Mouse (Mus musculus) spleen, postnatal 4 days (tissue): ENCODE results near the gene Fnbp1l.

ENCODE experiments used
- DNase-seq, 2 experiments: peaks; one replicate each; pipeline ENCODE4 v3.0.0; 2022; ENCODE audit warnings: low spot score in 2 of 2

Gene Fnbp1l

GRCm38 (mm10) chr3:122494764-122495163 lies 124.8 kb downstream of the Fnbp1l start:
- DNase-seq, result no peak

GRCm38 (mm10) chr3:122492872-122493615 lies 126.5 kb downstream of the Fnbp1l start:
- no peak for DNase-seq

GRCm38 (mm10) chr3:122492006-122492405 lies 127.5 kb downstream of the Fnbp1l start:
- no peak for DNase-seq

GRCm38 (mm10) chr3:122490574-122490973 lies 128.9 kb downstream of the Fnbp1l start:
- DNase-seq, result no peak
